Comparison of ENCODE assay signal across 8 mouse cellular contexts in genomic region chr4:66482495-66483291, GRCm38 (mm10).
A peak's percentile ranks its signal among the peaks of the same experiment; 100 is the strongest.
DNase-seq lines count a peak whose midpoint lies in the region; ATAC-seq lines count a peak whose summit lies in the region.

No protein-coding gene starts in this region.

- intact Hi-C loops in heart, postnatal 25 days (cut with DNase I), result no loop called here

- no peak overlapping the region for H3K9ac ChIP-seq in midbrain, embryonic 11.5 days (ENCODE audit: low read length)
- no peak overlapping the region for H3K9ac ChIP-seq in lung, embryonic 16.5 days (ENCODE audit: low read length)

- no peak overlapping the region for H3K4me2 ChIP-seq in midbrain, embryonic 11.5 days
- H3K4me2 ChIP-seq in lung, embryonic 16.5 days (ENCODE audit: low read depth, low read length), result no peak overlapping the region

- H3K9me3 ChIP-seq in midbrain, embryonic 11.5 days (ENCODE audit: control insufficient read depth, low read length), result no peaks in the 10 kb centered on the region
- no peaks in the 10 kb centered on the region; the same call in 1 of the 2 replicates for H3K9me3 ChIP-seq in midbrain, embryonic 10.5 days (replicated peaks)
- no peaks in the 10 kb centered on the region for H3K9me3 ChIP-seq in lung, embryonic 16.5 days (ENCODE audit: control insufficient read depth, low read length)

- H3K27ac ChIP-seq in midbrain, embryonic 11.5 days (ENCODE audit: low read depth, low read length), result no peak overlapping the region
- H3K27ac ChIP-seq in midbrain, embryonic 10.5 days (replicated peaks), result no peak overlapping the region
- peak overlapping the region; percentile 38; the same call in 1 of the 2 replicates for H3K27ac ChIP-seq in lung, embryonic 16.5 days (ENCODE audit: low read length)

- DNase-seq in midbrain, embryonic 11.5 days (ENCODE audit: low spot score, missing footprints), result no peak
- DNase-seq in midbrain, embryonic 10.5 days (ENCODE audit: low spot score), result no peak
- peak; percentile 60 to 63 for DNase-seq in frontal cortex, postnatal 10 days (ENCODE audit: low spot score in 2 of 2)
- peak; percentile 72 for DNase-seq in heart, postnatal 25 days (ENCODE audit: low spot score)
- DNase-seq in layer of hippocampus, adult 11-12 months (ENCODE audit: low spot score), result peak; percentile 61
- DNase-seq in skeletal muscle tissue, adult 2 months (ENCODE audit: low read depth, low spot score), result peak; percentile 69
- no peak for DNase-seq in thymus, adult 18-20 months

- WGBS in midbrain, embryonic 11.5 days, result 52% methylated on average over 2 of the region's 2 CpGs
- WGBS in midbrain, embryonic 10.5 days, result 64% methylated on average over 2 of the region's 2 CpGs
- 38% methylated on average over 2 of the region's 2 CpGs for WGBS in lung, embryonic 16.5 days

- no peaks in the 10 kb centered on the region for H3K36me3 ChIP-seq in midbrain, embryonic 11.5 days (ENCODE audit: control insufficient read depth, insufficient read depth, low read length)
- no peaks in the 10 kb centered on the region for H3K36me3 ChIP-seq in midbrain, embryonic 10.5 days
- no peaks in the 10 kb centered on the region for H3K36me3 ChIP-seq in lung, embryonic 16.5 days (ENCODE audit: control insufficient read depth, insufficient read depth, low read length)

- H3K27me3 ChIP-seq in midbrain, embryonic 11.5 days (ENCODE audit: control insufficient read depth, insufficient read depth, low read length), result no peaks in the 10 kb centered on the region
- no peaks in the 10 kb centered on the region for H3K27me3 ChIP-seq in midbrain, embryonic 10.5 days (ENCODE audit: low read depth, poor library complexity, severe bottlenecking)
- no peaks in the 10 kb centered on the region for H3K27me3 ChIP-seq in lung, embryonic 16.5 days (ENCODE audit: control insufficient read depth, insufficient read depth, low read depth, low read length)

- H3K4me3 ChIP-seq in midbrain, embryonic 11.5 days (ENCODE audit: low read depth, low read length), result no peak overlapping the region
- H3K4me3 ChIP-seq in midbrain, embryonic 10.5 days, result no peak overlapping the region
- no peak overlapping the region for H3K4me3 ChIP-seq in lung, embryonic 16.5 days (ENCODE audit: low read length)

- peak; percentile 82 for ATAC-seq in midbrain, embryonic 11.5 days (ENCODE audit: low FRiP score)
- peak; percentile 95 for ATAC-seq in lung, embryonic 16.5 days (ENCODE audit: low read depth)

- no peaks in the 10 kb centered on the region for H3K4me1 ChIP-seq in midbrain, embryonic 11.5 days (ENCODE audit: control insufficient read depth, insufficient read depth, low read length)
- no peaks in the 10 kb centered on the region for H3K4me1 ChIP-seq in midbrain, embryonic 10.5 days
- H3K4me1 ChIP-seq in lung, embryonic 16.5 days (replicated peaks; ENCODE audit: control insufficient read depth, insufficient read depth, low read length), result no peaks in the 10 kb centered on the region

Comparison
In these comparisons a context has a peak if more than half of its experiments do, and no peak if none do; other contexts are left out.
1. DNase-seq: peak in frontal cortex, postnatal 10 days (2 of 2), heart, postnatal 25 days (single experiment), layer of hippocampus, adult 11-12 months (single experiment) and skeletal muscle tissue, adult 2 months (single experiment); none in midbrain, embryonic 11.5 days (single experiment), midbrain, embryonic 10.5 days (single experiment) and thymus, adult 18-20 months (0 of 2).